Mouse (Mus musculus): ENCODE measurements around the gene Ckm.

The Ckm gene

DNA sequence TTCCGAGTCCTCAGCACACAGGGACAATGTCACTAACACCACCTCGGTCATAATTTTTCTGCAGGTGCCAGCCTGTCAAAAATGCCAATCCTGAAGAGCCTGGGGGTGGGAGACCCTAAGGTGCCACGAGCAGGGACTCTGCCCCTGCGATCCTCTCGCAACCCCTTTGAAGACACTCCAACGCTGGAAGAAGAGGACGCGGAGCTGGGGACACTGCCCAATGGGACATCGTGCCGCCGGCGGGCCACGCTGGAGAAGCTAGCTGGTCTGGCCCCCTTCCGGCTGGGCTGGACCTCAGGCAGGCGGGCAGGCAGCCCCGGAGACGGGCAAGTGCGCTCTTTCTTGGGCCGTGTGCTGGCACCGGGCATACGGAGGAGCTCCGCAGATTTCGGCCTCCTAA lies 64.8 kb downstream of the Ckm start:
- no peak for DNase-seq

DNA sequence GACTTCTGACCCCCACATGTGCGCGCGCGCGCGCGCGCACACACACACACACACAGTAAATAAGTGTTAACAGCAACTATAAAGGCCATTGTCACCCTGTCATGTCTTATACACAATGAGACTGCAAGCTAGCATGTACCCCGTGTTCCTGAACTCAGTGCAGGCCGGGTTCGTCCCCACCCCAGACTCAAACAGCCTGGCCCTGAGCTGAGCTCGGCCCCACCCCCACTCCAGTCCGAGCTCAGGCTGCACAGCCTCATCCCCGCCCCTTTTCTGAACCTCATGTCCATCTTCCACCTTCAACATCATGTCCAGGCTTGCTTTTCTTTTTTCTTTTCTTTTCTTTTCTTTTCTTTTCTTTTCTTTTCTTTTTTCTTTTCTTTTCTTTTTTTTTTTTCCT lies 65.7 kb downstream of the Ckm start:
- no peak for DNase-seq

DNA sequence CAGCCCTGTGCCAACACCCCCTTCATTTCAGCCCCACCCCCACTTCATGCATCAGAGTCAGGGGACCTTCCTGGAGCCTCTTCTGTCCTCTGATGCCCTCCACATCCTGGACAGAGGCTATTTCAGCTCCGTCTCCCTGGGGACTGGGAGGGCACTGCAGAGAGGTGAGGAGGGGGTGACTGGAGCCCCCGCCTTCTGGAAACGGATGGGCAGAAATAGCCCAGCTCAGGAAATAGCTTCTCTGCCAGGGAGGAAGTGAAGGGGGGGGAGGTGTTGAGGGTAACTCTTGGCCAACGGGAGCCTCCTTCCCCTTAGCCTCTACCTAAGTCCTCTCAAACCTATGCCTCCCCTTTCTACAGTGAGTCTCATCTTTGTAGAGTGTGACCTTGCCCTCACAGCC lies 67.8 kb downstream of the Ckm start:
- DNase-seq, result peak; percentile 77
